In the genomic region with DNA sequence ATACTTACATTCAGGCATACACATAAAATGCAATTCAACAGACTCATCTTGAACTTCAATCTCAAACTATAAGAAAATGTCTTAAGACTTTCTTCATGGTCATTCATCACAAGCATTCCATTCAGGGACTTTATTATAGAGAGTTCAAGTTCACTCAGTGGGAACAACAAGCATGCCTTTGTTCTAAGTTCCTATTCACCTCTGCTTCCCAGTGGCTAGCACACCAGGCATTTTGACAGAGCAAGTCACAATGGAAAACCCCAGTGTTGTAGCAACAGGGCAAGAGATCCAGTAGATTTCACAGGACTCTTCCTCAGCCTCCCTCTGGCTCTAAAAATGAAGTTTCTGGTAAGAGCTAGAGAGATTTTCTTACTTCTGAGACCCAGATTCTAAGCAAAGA, we compare ENCODE assay signal across 18 mouse cellular contexts.
"Had no signal": no experiment of that assay in that cellular context is flagged by ENCODE, and none has a peak within 500 bp of the region (broad histone marks: within the 10 kb centered on the region; RNA-seq: fewer than 3 reads in every experiment).

No protein-coding gene starts in this region.

- ATAC-seq: intestine, embryonic 16.5 days; lung, postnatal 0 days; midbrain, embryonic 16.5 days had no signal

- H3K4me1 ChIP-seq: liver, embryonic 13.5 days; midbrain, embryonic 10.5 days had no signal

- H3K27ac ChIP-seq: layer of hippocampus, adult 2 months; left cerebral cortex, adult 2 months; liver, embryonic 13.5 days; macrophage; midbrain, embryonic 10.5 days; stomach, postnatal 0 days had no signal

- H3K9ac ChIP-seq: liver, embryonic 13.5 days; lung, embryonic 14.5 days had no signal

- H3K36me3 ChIP-seq: liver, embryonic 13.5 days; midbrain, embryonic 10.5 days had no signal

- DNase-seq: kidney, adult 18-20 months; kidney, adult 9 months; kidney, postnatal 25 days; layer of hippocampus, adult 9-11 months; layer of hippocampus, postnatal 36 days; left cerebral cortex, postnatal 4 days; liver, embryonic 13.5 days; lung, embryonic 14.5 days; right cerebral cortex, postnatal 4 days; thymus, postnatal 36 days had no signal

- H3K4me2 ChIP-seq: liver, embryonic 13.5 days; lung, embryonic 14.5 days had no signal

- H3K27me3 ChIP-seq: liver, embryonic 13.5 days had no signal

- H3K4me3 ChIP-seq: layer of hippocampus, adult 2 months; left cerebral cortex, adult 2 months; liver, embryonic 13.5 days; midbrain, embryonic 10.5 days had no signal
